Mouse (Mus musculus) liver, embryonic 14.5 days (tissue): ENCODE measurements around the gene Stambp. TPM values are rescaled to one million over a fixed set of nuclear protein-coding genes. Genes with fewer than 3 reads are reported as not detected.

ENCODE experiments used
- ATAC-seq: fragments of 200-750 bp; cut with Nextera tagmentation; 2 replicates; pipeline ENCODE4 v1.8.0; 2017; ENCODE audit warnings: moderate number of reproducible peaks, mild to moderate bottlenecking, moderate library complexity; ENCODE audit not compliant: insufficient read depth
- DNase-seq, 3 experiments: peaks; one replicate each; pipeline ENCODE4 v3.0.0-alpha.2; 2012 to 2013; ENCODE audit warnings: low read depth in 3 of 3, low spot score in 3 of 3
- H3K27ac ChIP-seq: fragments of 300-500 bp; sonication (generic); 2 replicates; pipeline ENCODE4 v1.5.1; 2014; ENCODE audit warnings: moderate library complexity, mild to moderate bottlenecking, control low read depth, inconsistent platforms
- H3K27me3 ChIP-seq: fragments of 300-500 bp; sonication (generic); 2 replicates; pipeline ENCODE4 v1.6.1; 2014; ENCODE audit warnings: mild to moderate bottlenecking, low read length, moderate library complexity; ENCODE audit not compliant: control insufficient read depth, insufficient read depth
- H3K36me3 ChIP-seq: fragments of 300-500 bp; sonication (generic); replicated peaks from 2 replicates; pipeline ENCODE4 v1.6.1; 2014; ENCODE audit warnings: low read depth; ENCODE audit not compliant: control insufficient read depth, insufficient read depth
- H3K4me1 ChIP-seq, 2 experiments: fragments of 200-500 bp in 1 of 2; fragments of 300-500 bp in 1 of 2; sonication (generic) in 1 of 2; replicated peaks; 2 replicates each; pipeline ENCODE4 v1.6.1; 2012 to 2014; ENCODE audit warnings: antibody characterized with exemption in 1 of 2, inconsistent platforms in 1 of 2, low read length in 1 of 2; ENCODE audit not compliant: control insufficient read depth in 2 of 2, insufficient read depth in 2 of 2
- H3K4me2 ChIP-seq: fragments of 300-500 bp; sonication (generic); 2 replicates; pipeline ENCODE4 v1.6.1; 2014; ENCODE audit warnings: low read depth, mild to moderate bottlenecking, control low read depth, moderate library complexity
- H3K4me3 ChIP-seq, 2 experiments: fragments of 200-500 bp in 1 of 2; fragments of 300-500 bp in 1 of 2; sonication (generic) in 1 of 2; 2 replicates each; pipeline ENCODE4 v1.5.1; 2012 to 2014; ENCODE audit warnings: low read depth in 2 of 2, low read length in 2 of 2, mild to moderate bottlenecking in 2 of 2, control low read depth in 1 of 2, inconsistent platforms in 1 of 2, moderate library complexity in 1 of 2; ENCODE audit not compliant: insufficient read depth in 1 of 2
- H3K9ac ChIP-seq: fragments of 300-500 bp; sonication (generic); replicated peaks from 2 replicates; pipeline ENCODE4 v1.6.1; 2014; ENCODE audit warnings: mild to moderate bottlenecking, control low read depth, moderate library complexity
- H3K9me3 ChIP-seq: fragments of 300-500 bp; sonication (generic); 2 replicates; pipeline ENCODE4 v1.6.1; 2016; ENCODE audit warnings: low read length, mixed read lengths; ENCODE audit not compliant: control insufficient read depth
- CTCF ChIP-seq: IDR thresholded peaks from 2 replicates; pipeline ENCODE4 v1.5.1; 2016; ENCODE audit warnings: antibody characterized with exemption, low read depth, control low read depth
- EP300 ChIP-seq: IDR thresholded peaks from 2 replicates; pipeline ENCODE4 v1.6.1; 2016; ENCODE audit warnings: antibody characterized with exemption, low read depth
- WGBS: fragments of 180-500 bp; shearing (Covaris S2); extraction: QIAGEN DNeasy Blood & Tissue Kit; methylation state at CpG from one replicate; pipeline ENCODE4 v1.1.7; 2014; ENCODE audit not compliant: insufficient replicate concordance; 5-methylcytosine and 5-hydroxymethylcytosine counted together
- polyA plus RNA-seq, 2 experiments: library from polyadenylated mRNA; depleted of rRNA in 1 of 2; stranded (reverse) in 1 of 2; unstranded in 1 of 2; fragments of >200 nt; fragmentation: Nextera tagmentation in 1 of 2; extraction: Ambion mirVana in 1 of 2; gene quantifications; 2 replicates each; pipeline versions ENCODE4 v1.2.1 to v1.2.3; 2012 to 2014

Stambp gene
- polyA plus RNA-seq, 2 experiments: 6.2 to 9.9 TPM

- Histone ChIP-seq H3K4me1 (no peaks in the 10 kb centered on the region), H3K36me3 (no peaks in the 10 kb centered on the region), H3K9me3 (no peaks in the 10 kb centered on the region), H3K4me2 (no peak overlapping the region), H3K9ac (no peak overlapping the region), H3K27me3 (no peaks in the 10 kb centered on the region), H3K27ac (no peak overlapping the region), H3K4me3 (no peak overlapping the region)
- 48% methylated on average over 2 of the region's 2 CpGs for WGBS
- TF ChIP-seq CTCF: no peak
- TF ChIP-seq EP300: no peak
- ATAC-seq (no peak), DNase-seq (no peak)
These were observed 11.1 kb upstream of the Stambp start for GRCm38 (mm10) chr6:83583591-83583990.

DNA sequence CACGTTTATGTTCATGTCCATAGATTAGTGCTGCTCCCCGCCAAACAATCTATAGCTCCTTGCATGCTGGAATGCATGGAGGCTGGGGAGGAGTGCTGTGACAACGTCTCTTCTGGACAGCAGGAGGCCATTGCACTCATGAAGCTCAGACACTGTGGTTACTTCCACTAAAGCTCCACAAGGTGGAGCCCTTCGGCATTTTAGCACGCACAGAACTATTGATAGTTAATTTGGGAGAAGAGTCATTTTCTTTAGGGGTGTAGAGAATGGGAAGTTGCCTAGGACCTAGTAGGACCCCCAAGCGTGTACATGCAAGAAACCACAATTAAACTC lies 10.4 kb upstream of the Stambp start:
- Histone ChIP-seq H3K36me3 (no peaks in the 10 kb centered on the region), H3K4me2 (no peak overlapping the region), H3K4me3 (no peak overlapping the region), H3K27ac (no peak overlapping the region), H3K4me1 (no peaks in the 10 kb centered on the region), H3K9me3 (no peaks in the 10 kb centered on the region), H3K9ac (no peak overlapping the region), H3K27me3 (no peaks in the 10 kb centered on the region)
- ATAC-seq: no peak
- TF ChIP-seq EP300: no peak
- peak; percentile 78 for TF ChIP-seq CTCF
- WGBS: 0% methylated on average over 6 of the region's 6 CpGs
- DNase-seq: peak; percentile 26 to 33 (median 26)

DNA sequence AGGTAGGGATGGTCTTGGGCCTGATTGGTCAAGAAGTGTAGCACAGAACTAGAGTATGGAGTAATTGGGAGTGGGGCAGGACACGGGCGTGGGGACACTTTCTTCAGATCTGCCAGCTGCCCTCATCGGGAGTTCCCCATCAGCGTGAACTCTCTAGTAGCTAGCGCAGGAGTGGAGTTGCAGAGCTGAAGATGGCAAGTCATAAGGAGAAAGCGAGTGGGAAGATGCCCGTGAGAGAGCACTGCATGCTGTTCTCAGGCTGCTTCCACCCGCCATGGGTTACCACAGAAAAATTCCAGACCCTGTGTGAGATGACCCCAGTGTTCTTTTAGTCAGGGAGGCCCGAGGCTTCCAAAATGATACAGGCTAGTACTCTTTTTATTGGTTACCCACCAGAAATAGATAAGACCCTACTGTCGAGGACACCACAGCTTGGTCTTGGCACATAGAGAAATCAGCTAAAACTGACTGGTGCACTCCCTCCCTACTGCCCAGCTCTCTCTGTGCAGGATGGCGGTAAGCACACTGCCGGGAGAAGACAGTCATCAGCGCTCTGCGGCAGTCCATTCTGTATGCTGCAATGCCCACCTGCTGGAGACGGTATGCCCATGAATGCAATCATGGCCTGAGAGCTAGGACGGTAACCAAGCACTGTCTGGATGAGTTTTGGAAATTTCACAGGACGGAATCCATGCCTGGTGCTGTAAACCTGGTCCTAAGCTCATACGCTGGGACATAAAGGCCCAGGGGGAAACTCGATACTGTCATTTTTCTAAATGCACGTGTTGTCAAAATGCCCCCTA lies 9.8 kb upstream of the Stambp start:
- WGBS: 54% methylated on average over 20 of the region's 20 CpGs
- no peak for TF ChIP-seq EP300
- TF ChIP-seq CTCF: no peak
- no peaks in the 10 kb centered on the region for H3K4me1 ChIP-seq
- H3K4me2 ChIP-seq: no peak overlapping the region
- H3K36me3 ChIP-seq: no peaks in the 10 kb centered on the region
- H3K27ac ChIP-seq: no peak overlapping the region
- ATAC-seq: no peak
- no peaks in the 10 kb centered on the region; the same call in 1 of the 2 replicates for H3K27me3 ChIP-seq
- no peaks in the 10 kb centered on the region for H3K9me3 ChIP-seq
- no peak overlapping the region for H3K4me3 ChIP-seq
- DNase-seq: no peak
- no peak overlapping the region for H3K9ac ChIP-seq

GRCm38 (mm10) chr6:83577534-83577933 lies 5.0 kb upstream of the Stambp start:
- no peak overlapping the region for H3K9ac ChIP-seq
- no peak overlapping the region for H3K4me2 ChIP-seq
- TF ChIP-seq CTCF (no peak), EP300 (no peak)
- H3K27me3 ChIP-seq: no peaks in the 10 kb centered on the region; the same call in none of the 2 replicates
- H3K9me3 ChIP-seq: no peaks in the 10 kb centered on the region
- H3K36me3 ChIP-seq: no peaks in the 10 kb centered on the region
- DNase-seq: no peak
- H3K4me1 ChIP-seq: peaks cover 0 to 5% of the 10 kb centered on the region in 2 experiments; a peak in 3 of 4 replicates
- no peak overlapping the region for H3K27ac ChIP-seq
- ATAC-seq: no peak
- H3K4me3 ChIP-seq: no peak overlapping the region

- no peaks in the 10 kb centered on the region; the same call in none of the 2 replicates for H3K27me3 ChIP-seq
- no peaks in the 10 kb centered on the region for H3K9me3 ChIP-seq
- 59% methylated on average over 4 of the region's 4 CpGs for WGBS
- H3K4me1 ChIP-seq: peaks cover 6 to 13% of the 10 kb centered on the region in 2 experiments
- ATAC-seq (no peak), DNase-seq (no peak)
- no peak overlapping the region for H3K4me2 ChIP-seq
- no peak overlapping the region for H3K27ac ChIP-seq
- no peak overlapping the region for H3K4me3 ChIP-seq
- no peaks in the 10 kb centered on the region for H3K36me3 ChIP-seq
- no peak for TF ChIP-seq EP300
- TF ChIP-seq CTCF: no peak
- H3K9ac ChIP-seq: no peak overlapping the region
These were observed 3.1 kb upstream of the Stambp start for GRCm38 (mm10) chr6:83575609-83576008.
